Mouse (Mus musculus) CD8-positive naive resting alpha-beta T cell, adult 57 days (primary cell): ENCODE data around the gene Myd88. TPM values are rescaled to one million over a fixed set of nuclear protein-coding genes. Genes with fewer than 3 reads are reported as not detected.

Source experiments
- total RNA-seq: library from RNA; stranded (reverse); gene quantifications from one replicate; pipeline ENCODE4 v1.2.4, GENCODE M21; 2023

Gene Myd88
- 41.0 TPM for total RNA-seq

GRCm38 (mm10) chr9:119340909-119341816 lies at the start of gene Myd88:
Gene Myd88 (minus strand): TSS chr9:119341411.

GRCm38 (mm10) chr9:119365284-119365683 lies 24.1 kb upstream of the Myd88 start, which contains the start of gene Slc22a14:
Gene Slc22a14 (minus strand): TSS chr9:119365553.

GRCm38 (mm10) chr9:119357331-119358057 lies 16.3 kb upstream of the Myd88 start, which contains the start of gene Xylb:
Gene Xylb (plus strand): TSS chr9:119357381.

GRCm38 (mm10) chr9:119339558-119340211 lies 1.5 kb downstream of the Myd88 start, which contains the start of gene Acaa1a:
Gene Acaa1a (plus strand): TSS chr9:119339676.

GRCm38 (mm10) chr9:119322289-119323259 lies 18.6 kb downstream of the Myd88 start, which contains the start of gene Oxsr1:
Gene Oxsr1 (minus strand): TSS chr9:119322427.

Other genes with a start within 250 kb of the Myd88 start
- gene Plcd1, start 247.9 kb downstream of the Myd88 start, total RNA-seq, result not detected
- not detected for gene Dlec1, start 238.9 kb downstream of the Myd88 start, total RNA-seq
- 1.7 TPM for gene Acaa1b, start 184.3 kb downstream of the Myd88 start, total RNA-seq
- gene Gm47289, start 182.2 kb downstream of the Myd88 start, total RNA-seq, result not detected
- gene Slc22a13, start 132.3 kb downstream of the Myd88 start, total RNA-seq, result not detected
- gene Oxsr1, start 19.0 kb downstream of the Myd88 start, total RNA-seq, result 36.0 TPM
- gene Acaa1a, start 1.7 kb downstream of the Myd88 start, total RNA-seq, result 58.3 TPM
- gene Xylb, start 16.0 kb upstream of the Myd88 start, total RNA-seq, result 1.5 TPM
- gene Slc22a14, start 24.1 kb upstream of the Myd88 start, total RNA-seq, result not detected
- 3.1 TPM for gene Acvr2b, start 60.7 kb upstream of the Myd88 start, total RNA-seq
- gene Exog, start 103.5 kb upstream of the Myd88 start, total RNA-seq, result 7.1 TPM
- 0.06 TPM for gene Scn5a, start 237.6 kb upstream of the Myd88 start, total RNA-seq